Mouse (Mus musculus) 3134 (cell line): ENCODE data around the gene Hist1h3b.
"Not testable (repeated sequence)": the region's sequence is repeated elsewhere in the genome, so short reads cannot be mapped to it uniquely, and the experiment has no call there.

Experiments
- DNase-seq: peaks from one replicate; pipeline ENCODE4 v3.0.0-alpha.2; 2011; ENCODE audit warnings: low spot score; ENCODE audit not compliant: insufficient read length; ENCODE audit errors: extremely low read depth

Gene Hist1h3b

DNA sequence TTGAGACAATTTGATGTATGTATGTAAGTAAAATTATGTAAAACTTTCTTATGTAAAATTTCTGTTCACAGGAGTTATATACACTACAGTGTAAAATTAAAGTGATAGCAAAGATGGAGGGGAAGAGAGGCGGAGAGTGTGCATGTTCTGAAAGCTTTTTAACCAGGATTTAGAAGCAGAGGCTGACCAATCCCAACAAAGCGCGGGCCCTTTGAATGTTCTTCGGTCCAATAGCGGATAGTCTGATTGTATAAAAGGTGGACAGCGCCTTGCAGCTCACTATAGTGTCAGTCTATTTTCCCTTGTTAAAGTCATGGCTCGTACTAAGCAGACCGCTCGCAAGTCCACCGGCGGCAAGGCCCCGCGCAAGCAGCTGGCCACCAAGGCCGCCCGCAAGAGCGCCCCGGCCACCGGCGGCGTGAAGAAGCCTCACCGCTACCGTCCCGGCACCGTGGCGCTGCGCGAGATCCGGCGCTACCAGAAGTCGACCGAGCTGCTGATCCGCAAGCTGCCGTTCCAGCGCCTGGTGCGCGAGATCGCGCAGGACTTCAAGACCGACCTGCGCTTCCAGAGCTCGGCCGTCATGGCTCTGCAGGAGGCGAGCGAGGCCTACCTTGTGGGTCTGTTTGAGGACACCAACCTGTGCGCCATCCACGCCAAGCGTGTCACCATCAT is at the start of gene Hist1h3b:
Gene Hist1h3b, plus strand, starts transcription at position 201 of the 675 bp plus-strand sequence.
- DNase-seq, result peak; percentile 88

DNA sequence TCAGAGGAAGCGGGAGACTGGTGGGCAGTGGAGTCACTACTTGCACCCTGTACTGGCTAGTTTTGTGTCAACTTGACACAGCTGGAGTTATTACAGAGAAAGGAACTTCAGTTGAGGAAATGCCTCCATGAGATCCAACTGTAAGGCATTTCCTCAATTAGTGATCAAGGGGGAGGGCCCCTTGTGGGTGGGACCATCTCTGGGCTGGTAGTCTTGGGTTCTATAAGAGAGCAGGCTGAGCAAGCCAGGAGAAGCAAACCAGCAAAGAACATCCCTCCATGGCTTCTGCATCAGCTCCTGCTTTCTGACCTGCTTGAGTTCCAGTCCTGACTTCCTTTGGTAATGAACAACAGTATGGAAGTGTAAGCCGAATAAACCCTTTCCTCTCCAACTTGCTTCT is 49.3 kb upstream of the Hist1h3b start:
- DNase-seq, result not testable (repeated sequence)

DNA sequence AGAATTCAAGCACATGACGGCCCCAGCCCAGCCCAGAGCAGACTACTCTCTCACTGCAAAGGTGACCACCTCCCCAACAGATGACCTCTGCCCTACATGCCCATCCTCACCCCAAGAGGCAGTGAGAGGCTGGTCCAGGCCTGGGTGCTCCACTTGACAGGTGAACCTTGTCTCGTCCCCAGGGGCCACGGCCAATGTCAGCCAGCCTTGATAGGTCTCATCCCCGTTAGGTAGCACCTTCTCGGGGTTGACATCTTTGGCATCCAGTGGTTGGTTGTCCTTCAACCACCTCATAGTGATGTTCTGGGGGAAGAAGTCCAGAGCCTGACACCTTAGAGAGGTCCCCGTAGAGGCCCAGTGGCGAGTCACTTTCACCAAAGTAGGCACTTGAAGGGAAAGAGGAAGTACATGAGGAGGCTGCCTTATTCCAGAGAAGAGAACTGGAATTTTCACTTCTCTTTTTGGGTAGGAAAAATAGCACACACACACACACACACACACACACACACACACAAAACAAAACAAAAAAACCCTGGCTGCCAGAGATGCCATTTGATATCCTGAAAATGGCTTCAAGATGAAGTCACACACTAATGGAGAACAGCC is 46.2 kb upstream of the Hist1h3b start:
- no peak for DNase-seq

DNA sequence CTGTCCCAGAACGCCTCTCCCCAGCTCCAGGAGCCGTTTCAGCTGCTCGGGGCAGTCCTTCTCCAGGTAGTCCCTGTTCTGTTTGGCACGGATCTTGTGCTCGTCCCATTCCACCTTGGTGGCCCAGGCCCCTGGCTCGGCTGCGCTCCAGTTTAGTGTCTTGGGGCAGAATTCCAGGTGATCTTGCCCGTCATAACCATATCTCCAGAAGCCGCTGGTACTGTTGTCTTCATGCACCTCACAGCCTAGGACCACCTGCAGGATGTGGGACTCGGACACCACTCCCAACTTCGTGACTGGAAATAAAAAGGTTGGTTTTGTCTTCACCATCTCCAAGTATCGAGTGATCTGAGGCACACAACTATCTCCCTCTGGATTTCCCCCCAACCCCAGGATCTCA is 45.3 kb upstream of the Hist1h3b start:
- no peak for DNase-seq

DNA sequence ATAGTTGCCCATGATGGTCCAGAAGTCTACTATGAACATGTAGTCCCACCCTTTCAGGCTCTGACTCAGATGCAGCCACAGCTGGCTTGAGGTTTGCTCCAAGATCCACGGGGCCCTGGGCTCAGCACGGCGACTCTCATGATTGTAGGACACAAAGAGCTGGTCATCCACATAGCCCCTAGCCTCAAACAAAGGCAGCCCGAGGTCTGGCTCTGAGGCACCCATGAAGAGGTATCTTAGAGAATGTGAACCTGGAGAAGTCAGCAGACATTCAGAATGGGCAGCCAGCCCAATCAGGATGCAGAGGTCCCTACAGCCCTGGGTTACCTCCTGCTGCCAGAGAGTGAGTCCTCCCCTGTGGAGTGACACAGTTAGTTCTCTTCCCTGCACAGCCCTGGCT is 44.0 kb upstream of the Hist1h3b start:
- DNase-seq, result no peak

DNA sequence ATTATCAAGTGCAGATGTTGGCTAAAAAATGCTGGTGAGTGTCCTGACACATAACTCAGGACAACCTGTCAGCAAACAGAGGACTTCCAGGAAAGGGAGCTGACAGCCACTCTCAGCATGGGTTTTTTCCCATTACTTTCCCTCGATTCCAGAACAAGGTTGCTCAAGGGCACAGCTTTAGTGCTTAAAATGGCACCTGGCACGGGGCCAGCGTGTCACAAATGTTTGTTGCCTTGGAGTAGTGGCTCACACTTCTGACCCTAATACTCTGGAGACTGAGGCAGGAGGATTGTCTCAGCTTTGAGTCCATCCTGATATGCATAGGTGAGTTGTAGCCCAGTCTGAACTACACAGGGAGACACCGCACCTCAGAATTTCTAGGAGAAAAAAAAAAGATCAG is 43.4 kb upstream of the Hist1h3b start:
- no peak for DNase-seq

DNA sequence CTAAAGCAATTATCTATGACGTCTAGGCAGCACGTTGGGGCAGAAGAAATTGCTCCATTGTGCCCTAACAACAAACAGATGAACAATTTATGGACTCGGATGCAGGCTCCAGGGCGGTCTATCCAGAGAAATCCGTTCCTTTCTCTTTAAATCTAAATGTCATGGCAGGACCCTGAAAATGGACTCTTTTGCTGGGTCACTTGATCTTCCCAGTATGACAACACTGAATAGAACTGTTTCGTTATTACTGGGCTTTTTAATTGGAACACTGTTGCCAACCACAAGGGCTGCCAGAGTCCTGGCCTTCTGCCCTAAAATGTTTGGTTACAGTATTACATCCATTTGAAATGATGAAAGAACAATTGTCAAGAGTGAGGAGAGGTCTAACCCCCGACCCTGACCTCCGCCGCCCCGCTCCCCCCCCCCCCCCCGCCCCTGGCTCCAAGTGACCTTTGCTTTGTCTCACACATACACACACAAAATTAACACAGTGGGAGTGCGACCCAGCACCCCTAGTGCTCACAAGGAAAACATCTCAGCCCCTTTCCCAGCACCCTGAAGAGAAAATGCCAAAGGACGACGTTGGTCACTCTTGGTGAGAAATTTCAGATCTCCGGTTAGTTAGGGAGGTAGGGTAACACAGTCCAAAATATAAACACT is 42.2 kb upstream of the Hist1h3b start:
- DNase-seq, result no peak

DNA sequence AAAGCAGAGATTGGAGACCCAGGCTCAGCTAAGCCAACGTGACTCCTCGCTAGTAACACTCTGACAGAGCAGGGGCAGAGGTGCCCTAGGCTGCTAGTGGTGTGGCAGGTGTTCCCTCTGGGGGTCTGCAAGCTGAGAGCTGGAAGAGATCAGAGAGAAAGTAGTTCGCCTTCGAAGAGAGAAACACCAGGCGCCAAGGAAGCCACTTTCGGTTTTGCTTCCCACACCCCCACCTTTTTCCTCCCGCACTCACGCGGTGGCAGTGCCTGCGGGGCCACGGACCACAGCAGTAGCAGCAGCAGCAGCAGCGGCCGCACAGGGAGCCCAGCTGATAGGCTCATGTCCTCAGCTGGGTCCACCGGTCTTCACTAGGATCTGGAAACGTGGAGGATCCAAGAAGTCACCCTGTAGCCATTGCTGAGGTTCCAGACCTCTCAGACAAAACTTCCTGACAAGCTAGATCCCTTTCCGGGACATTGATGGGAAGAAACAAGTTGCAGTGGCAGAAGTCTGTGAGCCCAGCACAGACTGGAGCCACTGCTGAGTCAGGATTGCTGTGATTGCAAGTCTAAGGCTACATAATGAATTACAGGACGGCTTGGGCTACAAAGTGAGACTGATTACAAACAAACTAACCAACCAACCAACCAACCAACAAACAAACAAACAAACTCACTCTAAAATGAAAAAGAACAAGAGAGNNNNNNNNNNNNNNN is 41.5 kb upstream of the Hist1h3b start, which contains the start of gene Hfe:
Gene Hfe, minus strand, starts transcription at position 481 of the 716 bp plus-strand sequence.
- peak; percentile 79 for DNase-seq

DNA sequence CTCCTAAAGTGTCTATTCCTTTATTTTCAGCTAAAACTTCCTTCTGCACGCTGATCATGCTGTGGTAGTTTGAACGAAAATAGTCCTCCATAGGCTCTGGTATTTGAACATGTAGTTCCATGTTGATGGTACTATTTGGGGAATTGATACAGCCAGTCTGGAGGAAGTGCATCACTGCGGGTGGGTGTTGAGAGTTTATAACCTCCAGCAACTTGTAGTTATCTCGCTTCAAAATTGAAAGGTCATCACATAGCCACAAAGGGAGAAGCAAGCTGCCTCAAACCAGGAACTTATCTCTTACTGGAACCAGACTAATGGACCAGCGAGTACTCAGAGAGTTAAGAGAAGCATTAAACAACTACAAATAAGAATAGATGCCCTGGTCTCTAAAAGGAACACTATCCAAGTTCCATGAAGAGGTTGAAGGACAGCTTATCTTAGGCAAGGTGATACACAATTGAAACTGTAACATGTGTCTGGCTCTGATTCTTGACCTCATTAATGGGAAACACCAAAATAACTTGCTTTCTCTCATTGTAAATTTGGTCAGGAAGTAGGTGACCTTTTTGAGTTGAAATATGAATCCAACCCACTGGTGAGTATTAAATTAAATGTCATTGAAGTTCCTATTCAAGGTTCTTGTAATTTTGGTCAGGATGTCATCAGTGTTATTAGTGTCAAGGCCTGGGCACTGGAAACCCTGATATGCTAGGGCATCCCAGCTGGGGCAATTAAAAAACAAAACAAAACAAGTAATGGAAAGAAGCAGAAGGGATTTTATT is 35.6 kb upstream of the Hist1h3b start:
- DNase-seq, result no peak

DNA sequence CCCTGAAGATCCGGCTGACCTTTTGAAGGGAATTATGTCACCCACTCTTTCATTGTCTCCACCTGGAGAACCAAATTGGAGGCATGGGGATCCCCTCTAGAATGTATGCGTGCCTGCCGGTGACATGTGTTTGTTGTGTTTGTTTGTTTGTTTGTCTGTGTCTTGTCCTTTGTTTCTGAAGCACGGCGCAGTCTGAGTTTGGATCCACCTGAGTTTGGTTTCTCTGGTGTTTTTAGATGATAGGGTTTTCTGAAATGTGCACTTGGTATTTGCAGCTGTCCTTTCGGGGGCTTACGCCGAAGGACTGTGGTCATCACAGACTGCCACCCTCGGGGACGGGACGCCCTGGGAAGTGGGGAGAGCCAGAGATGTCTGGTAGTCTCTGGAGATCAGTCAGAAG is 34.9 kb upstream of the Hist1h3b start:
- DNase-seq, result no peak

DNA sequence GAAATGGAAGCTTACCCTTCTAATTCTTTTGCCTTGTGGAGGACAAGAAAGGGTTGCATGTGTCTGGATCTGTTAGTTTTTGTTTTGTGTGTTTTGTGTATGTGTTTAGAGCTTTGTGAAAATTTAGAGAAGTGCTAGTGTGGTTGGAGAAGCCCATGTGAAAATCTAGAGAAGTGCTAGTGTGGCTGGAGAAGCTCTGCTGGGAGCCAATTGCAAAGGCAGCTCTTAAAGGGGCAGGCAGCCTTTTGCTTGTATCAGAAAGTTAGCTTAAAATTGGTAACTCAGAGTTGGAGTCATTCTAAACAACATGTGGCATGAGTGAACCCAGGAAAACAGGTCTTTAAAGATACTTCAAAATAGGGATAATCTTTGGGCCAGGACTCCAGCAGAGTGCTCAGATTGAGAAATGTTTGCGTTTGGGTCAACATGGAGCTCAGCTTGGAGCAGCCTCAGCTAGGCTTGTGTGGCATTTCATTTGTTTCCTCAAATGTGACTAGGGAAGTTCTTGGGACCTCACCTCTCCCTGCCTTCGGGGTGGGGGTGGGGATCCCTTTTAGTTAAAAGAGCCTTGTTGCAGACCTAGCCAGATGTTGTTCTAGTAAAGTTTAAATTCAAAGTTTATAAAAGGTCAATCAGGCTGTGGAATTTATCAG is 34.3 kb upstream of the Hist1h3b start:
- not testable (repeated sequence) for DNase-seq

DNA sequence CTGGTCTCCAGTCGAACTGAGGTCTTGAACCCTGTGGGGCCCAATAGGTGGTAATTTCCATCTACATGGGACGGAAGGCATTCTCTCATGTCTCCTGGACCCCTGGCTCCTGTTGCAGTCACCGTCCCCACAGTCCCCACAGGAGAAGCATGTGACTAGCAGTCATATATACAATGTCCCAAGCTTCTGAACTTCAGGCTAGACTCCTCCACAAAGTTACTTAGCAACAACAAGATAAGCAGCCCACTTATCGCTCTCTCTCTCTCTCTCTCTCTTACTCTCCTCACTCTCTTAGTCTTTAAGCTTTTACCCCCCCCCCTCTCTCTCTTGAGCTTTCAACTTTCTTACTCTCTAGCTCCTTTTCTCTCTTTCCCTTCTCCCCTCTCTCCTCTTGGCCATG is 27.8 kb upstream of the Hist1h3b start:
- no peak for DNase-seq

DNA sequence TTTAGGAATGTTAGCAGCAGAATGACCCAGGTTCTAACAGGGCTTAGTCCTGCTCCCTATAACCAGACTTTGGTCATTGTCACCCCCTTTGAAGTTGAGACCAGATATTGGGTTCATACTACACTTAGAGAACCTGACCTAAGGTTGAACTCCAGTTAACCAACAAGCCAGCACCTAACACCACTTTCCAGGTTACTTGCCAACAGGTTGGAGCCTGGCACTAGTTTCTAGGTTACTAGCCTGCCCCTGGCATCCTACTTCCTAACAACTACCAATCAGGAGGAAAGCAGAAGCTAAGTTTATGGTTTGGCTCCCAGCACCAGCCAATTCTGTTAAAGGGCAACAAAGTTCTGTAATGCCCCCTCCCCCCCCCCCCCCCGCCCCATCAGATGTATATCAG is 26.9 kb upstream of the Hist1h3b start:
- no peak for DNase-seq

DNA sequence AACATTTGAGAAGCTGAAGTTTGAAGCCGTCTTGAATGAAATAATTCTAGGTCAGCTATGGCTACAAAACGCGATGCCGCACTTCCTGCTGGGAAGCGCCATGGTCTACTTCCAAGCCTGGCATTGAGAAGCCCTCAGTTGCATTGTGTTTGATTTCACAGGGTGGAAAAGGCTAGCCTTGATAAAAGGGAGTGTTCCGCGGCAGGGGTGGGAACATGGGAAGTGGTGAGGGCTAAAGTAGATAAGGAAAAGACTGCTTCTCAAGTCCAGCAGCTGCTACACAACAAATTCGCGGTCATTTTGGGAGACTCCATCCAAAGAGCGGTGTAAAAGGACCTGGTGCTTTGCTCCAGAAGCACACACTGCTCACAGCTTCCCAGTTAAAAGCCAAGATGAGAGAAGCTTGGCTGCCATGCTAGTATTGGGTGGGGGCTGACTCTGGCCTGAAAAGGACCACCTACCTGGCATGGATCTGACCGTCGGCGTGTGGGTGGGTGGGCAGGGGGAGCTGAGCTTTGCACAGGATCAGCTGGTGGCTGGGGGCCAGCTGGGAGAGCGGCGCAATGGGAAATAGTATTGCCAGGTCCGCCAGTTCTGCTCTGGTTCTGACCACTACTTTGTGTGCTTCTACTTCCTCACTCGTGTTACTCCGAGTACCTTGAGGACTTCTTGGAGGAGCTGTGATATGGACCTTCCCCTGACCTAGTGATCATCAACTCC is 23.4 kb upstream of the Hist1h3b start:
- no peak for DNase-seq

DNA sequence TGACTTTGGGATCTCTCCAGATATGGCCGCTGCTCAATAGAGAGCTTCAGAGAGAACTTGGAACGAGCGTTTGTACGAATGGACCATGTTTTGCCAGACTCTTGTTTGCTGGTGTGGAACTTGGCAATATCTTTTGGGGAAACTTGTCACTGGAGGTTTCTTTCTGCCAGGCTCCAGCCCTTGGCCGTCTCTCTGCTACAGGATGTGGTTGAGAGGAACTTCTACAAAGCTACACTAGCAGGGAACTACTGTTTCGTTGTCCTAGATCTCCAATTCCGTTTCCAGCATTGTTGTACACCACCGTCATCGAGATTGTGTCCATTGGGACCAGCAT is 22.9 kb upstream of the Hist1h3b start:
- no peak for DNase-seq

DNA sequence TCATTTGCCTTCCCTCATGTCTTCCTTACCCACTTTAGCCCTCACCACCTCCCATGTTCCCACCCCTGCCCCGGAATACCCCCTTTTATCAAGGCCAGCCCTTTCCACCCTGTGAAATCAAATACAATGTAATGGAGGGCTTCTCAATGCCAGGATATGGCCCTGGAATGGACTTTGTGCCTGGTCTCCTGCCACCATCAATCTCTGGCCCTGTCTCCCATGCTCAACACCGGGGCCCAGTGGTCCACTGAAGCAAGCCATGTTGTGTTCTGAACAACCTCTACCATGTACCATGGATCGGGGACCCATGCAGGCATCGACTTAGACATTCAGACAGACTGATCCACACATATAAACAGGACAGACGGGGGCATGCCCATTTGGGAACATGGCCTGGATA is 22.4 kb upstream of the Hist1h3b start:
- no peak for DNase-seq

DNA sequence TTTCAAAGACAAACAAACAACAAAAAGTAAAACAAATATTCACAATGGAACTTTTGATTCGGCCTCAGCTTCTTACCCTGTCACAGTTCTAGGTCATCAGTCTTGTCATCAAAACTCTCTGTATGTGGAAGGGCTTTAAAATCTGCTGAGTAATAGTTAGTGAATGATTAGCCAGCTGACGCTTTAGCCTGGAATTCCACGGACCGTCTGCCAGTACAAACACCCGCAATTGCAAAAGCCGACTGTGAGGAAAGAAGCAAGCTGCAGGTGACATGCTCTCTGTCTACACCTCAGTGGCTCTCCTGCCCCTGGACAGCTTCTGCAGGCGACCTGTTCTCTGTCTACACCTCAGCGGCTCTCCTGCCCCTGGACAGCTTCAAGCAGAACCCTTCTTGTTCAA is 21.6 kb upstream of the Hist1h3b start:
- DNase-seq, result peak; percentile 40

DNA sequence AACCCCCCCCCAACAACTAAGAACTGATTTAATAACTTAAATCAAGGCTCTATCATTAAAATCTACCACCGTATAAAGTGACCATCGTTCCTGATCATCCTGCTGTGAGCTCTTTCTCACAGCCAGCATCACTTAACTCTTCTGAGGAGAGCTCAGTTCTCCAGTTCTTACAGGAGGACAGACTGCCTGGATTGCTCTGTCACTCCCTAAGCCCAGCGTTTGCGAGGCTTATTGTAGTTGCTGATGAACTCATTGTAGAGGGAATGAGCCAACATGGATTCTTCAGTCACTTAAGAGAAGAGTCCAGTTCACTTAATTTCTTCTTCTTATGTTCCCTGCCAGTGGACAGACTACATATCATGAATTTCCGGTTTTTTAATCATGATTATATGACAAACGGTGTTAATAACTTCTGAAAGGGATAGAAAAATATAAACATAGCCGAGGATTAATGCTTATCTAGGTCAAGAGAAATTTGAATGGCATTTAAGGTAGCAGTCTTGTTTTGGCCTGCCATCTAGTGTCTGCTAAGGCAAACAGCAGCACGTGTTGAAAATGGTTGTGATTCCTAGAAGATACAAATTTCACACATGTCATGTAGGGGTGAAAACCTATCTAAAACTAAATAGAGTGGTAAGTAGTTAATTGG is 19.8 kb upstream of the Hist1h3b start:
- DNase-seq, result peak; percentile 22

DNA sequence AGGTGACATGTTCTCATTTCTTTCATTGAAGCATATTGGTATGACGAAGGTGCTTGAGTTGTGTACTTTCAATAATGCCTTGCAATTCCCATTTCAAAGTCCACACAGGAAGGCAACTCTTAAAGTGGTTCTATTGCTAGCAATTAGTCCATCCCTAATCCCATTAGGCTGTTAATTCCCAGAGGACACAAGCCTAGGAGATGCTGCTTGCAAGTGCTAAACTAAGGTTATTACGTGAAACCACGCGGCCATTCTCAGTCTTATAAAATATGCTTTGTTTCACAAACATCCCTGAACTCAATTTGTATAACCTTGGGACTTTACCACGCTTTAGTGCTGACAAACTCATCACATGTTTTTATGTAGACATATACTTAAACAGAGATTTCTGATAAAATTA is 15.0 kb upstream of the Hist1h3b start:
- DNase-seq, result no peak
